Mouse (Mus musculus): ENCODE results near the gene Fcgr3. TPM values are rescaled to one million over a fixed set of nuclear protein-coding genes. Genes with fewer than 3 reads are reported as not detected.

Fcgr3 gene
- polyA plus RNA-seq, 1 experiment: 0.78 TPM

- H3K9me3 ChIP-seq (replicated peaks; ENCODE audit: control insufficient read depth, insufficient read depth, low read length, poor library complexity, severe bottlenecking): no peaks in the 10 kb centered on the region
- no peak overlapping the region for H3K27ac ChIP-seq (ENCODE audit: insufficient read depth, low read length)
- no peak overlapping the region for H3K4me3 ChIP-seq (ENCODE audit: low read depth, low read length)
- no peaks in the 10 kb centered on the region for H3K27me3 ChIP-seq (ENCODE audit: control insufficient read depth, insufficient read depth, low read length, poor library complexity, severe bottlenecking)
- H3K36me3 ChIP-seq (ENCODE audit: control insufficient read depth, insufficient read depth, low read length, poor library complexity, severe bottlenecking): no peaks in the 10 kb centered on the region
- no peak for TF ChIP-seq CTCF (IDR thresholded peaks at IDR 0.05; ENCODE audit: low read depth, low read length)
- TF ChIP-seq POLR2A (IDR thresholded peaks at IDR 0.05; ENCODE audit: insufficient read depth, low read length): no peak
- no peak for TF ChIP-seq EP300 (IDR thresholded peaks at IDR 0.05; ENCODE audit: insufficient read depth, low read depth, low read length)
- H3K9ac ChIP-seq (ENCODE audit: low read depth, poor library complexity, severe bottlenecking): no peak overlapping the region
- H3K4me1 ChIP-seq (ENCODE audit: control insufficient read depth, insufficient read depth, low read length): no peaks in the 10 kb centered on the region
Measured at GRCm38 (mm10) chr1:171031752-171032151, 33.0 kb downstream of the Fcgr3 start.

- H3K36me3 ChIP-seq (ENCODE audit: control insufficient read depth, insufficient read depth, low read length, poor library complexity, severe bottlenecking): no peaks in the 10 kb centered on the region
- no peak overlapping the region for H3K9ac ChIP-seq (ENCODE audit: low read depth, poor library complexity, severe bottlenecking)
- H3K9me3 ChIP-seq (replicated peaks; ENCODE audit: control insufficient read depth, insufficient read depth, low read length, poor library complexity, severe bottlenecking): no peaks in the 10 kb centered on the region
- H3K27ac ChIP-seq (ENCODE audit: insufficient read depth, low read length): no peak overlapping the region
- no peak overlapping the region for H3K4me3 ChIP-seq (ENCODE audit: low read depth, low read length)
- no peaks in the 10 kb centered on the region for H3K27me3 ChIP-seq (ENCODE audit: control insufficient read depth, insufficient read depth, low read length, poor library complexity, severe bottlenecking)
- H3K4me1 ChIP-seq (ENCODE audit: control insufficient read depth, insufficient read depth, low read length): no peaks in the 10 kb centered on the region
- TF ChIP-seq CTCF (IDR thresholded peaks at IDR 0.05; ENCODE audit: low read depth, low read length): no peak
- no peak for TF ChIP-seq POLR2A (IDR thresholded peaks at IDR 0.05; ENCODE audit: insufficient read depth, low read length)
- TF ChIP-seq EP300 (IDR thresholded peaks at IDR 0.05; ENCODE audit: insufficient read depth, low read depth, low read length): no peak
Measured at GRCm38 (mm10) chr1:171019311-171019950, 45.3 kb downstream of the Fcgr3 start.

- Histone ChIP-seq H3K9ac (ENCODE audit: low read depth, poor library complexity, severe bottlenecking) (no peak within 1 kb of the TSS), H3K4me1 (ENCODE audit: control insufficient read depth, insufficient read depth, low read length) (no peaks in the 10 kb centered on the region), H3K4me3 (ENCODE audit: low read depth, low read length) (no peak within 1 kb of the TSS), H3K36me3 (ENCODE audit: control insufficient read depth, insufficient read depth, low read length, poor library complexity, severe bottlenecking) (no peaks in the 10 kb centered on the region), H3K27me3 (ENCODE audit: control insufficient read depth, insufficient read depth, low read length, poor library complexity, severe bottlenecking) (no peaks in the 10 kb centered on the region), H3K27ac (ENCODE audit: insufficient read depth, low read length) (no peak within 1 kb of the TSS), H3K9me3 (replicated peaks; ENCODE audit: control insufficient read depth, insufficient read depth, low read length, poor library complexity, severe bottlenecking) (no peaks in the 10 kb centered on the region)
- TF ChIP-seq CTCF (IDR thresholded peaks at IDR 0.05; ENCODE audit: low read depth, low read length): no peak
Measured at GRCm38 (mm10) chr1:171018737-171019136, 46.0 kb downstream of the Fcgr3 start, which contains the start of gene Fcgr4. Gene Fcgr4, plus strand, starts transcription at chr1:171018920.

- Histone ChIP-seq H3K4me1 (ENCODE audit: control insufficient read depth, insufficient read depth, low read length) (no peaks in the 10 kb centered on the region), H3K27ac (ENCODE audit: insufficient read depth, low read length) (no peak overlapping the region), H3K27me3 (ENCODE audit: control insufficient read depth, insufficient read depth, low read length, poor library complexity, severe bottlenecking) (no peaks in the 10 kb centered on the region), H3K36me3 (ENCODE audit: control insufficient read depth, insufficient read depth, low read length, poor library complexity, severe bottlenecking) (no peaks in the 10 kb centered on the region), H3K9ac (ENCODE audit: low read depth, poor library complexity, severe bottlenecking) (no peak overlapping the region), H3K9me3 (replicated peaks; ENCODE audit: control insufficient read depth, insufficient read depth, low read length, poor library complexity, severe bottlenecking) (no peaks in the 10 kb centered on the region), H3K4me3 (ENCODE audit: low read depth, low read length) (no peak overlapping the region)
- TF ChIP-seq EP300 (IDR thresholded peaks at IDR 0.05; ENCODE audit: insufficient read depth, low read depth, low read length) (no peak), CTCF (IDR thresholded peaks at IDR 0.05; ENCODE audit: low read depth, low read length) (no peak), POLR2A (IDR thresholded peaks at IDR 0.05; ENCODE audit: insufficient read depth, low read length) (no peak)
Measured at GRCm38 (mm10) chr1:171017468-171018158, 47.1 kb downstream of the Fcgr3 start.

- Histone ChIP-seq H3K9ac (ENCODE audit: low read depth, poor library complexity, severe bottlenecking) (no peak overlapping the region), H3K36me3 (ENCODE audit: control insufficient read depth, insufficient read depth, low read length, poor library complexity, severe bottlenecking) (no peaks in the 10 kb centered on the region), H3K4me3 (ENCODE audit: low read depth, low read length) (no peak overlapping the region), H3K27me3 (ENCODE audit: control insufficient read depth, insufficient read depth, low read length, poor library complexity, severe bottlenecking) (no peaks in the 10 kb centered on the region), H3K27ac (ENCODE audit: insufficient read depth, low read length) (no peak overlapping the region), H3K4me1 (ENCODE audit: control insufficient read depth, insufficient read depth, low read length) (no peaks in the 10 kb centered on the region), H3K9me3 (replicated peaks; ENCODE audit: control insufficient read depth, insufficient read depth, low read length, poor library complexity, severe bottlenecking) (no peaks in the 10 kb centered on the region)
- no peak for TF ChIP-seq POLR2A (IDR thresholded peaks at IDR 0.05; ENCODE audit: insufficient read depth, low read length)
- no peak for TF ChIP-seq CTCF (IDR thresholded peaks at IDR 0.05; ENCODE audit: low read depth, low read length)
Measured at GRCm38 (mm10) chr1:171016676-171017356, 47.9 kb downstream of the Fcgr3 start.

GRCm38 (mm10) chr1:171011733-171012132, 53.0 kb downstream of the Fcgr3 start:
- Histone ChIP-seq H3K4me3 (ENCODE audit: low read depth, low read length) (no peak overlapping the region), H3K27me3 (ENCODE audit: control insufficient read depth, insufficient read depth, low read length, poor library complexity, severe bottlenecking) (no peaks in the 10 kb centered on the region), H3K36me3 (ENCODE audit: control insufficient read depth, insufficient read depth, low read length, poor library complexity, severe bottlenecking) (no peaks in the 10 kb centered on the region), H3K4me1 (ENCODE audit: control insufficient read depth, insufficient read depth, low read length) (no peaks in the 10 kb centered on the region), H3K9ac (ENCODE audit: low read depth, poor library complexity, severe bottlenecking) (no peak overlapping the region), H3K9me3 (replicated peaks; ENCODE audit: control insufficient read depth, insufficient read depth, low read length, poor library complexity, severe bottlenecking) (peaks cover 8% of the 10 kb centered on the region), H3K27ac (ENCODE audit: insufficient read depth, low read length) (no peak overlapping the region)
- TF ChIP-seq POLR2A (IDR thresholded peaks at IDR 0.05; ENCODE audit: insufficient read depth, low read length) (no peak), CTCF (IDR thresholded peaks at IDR 0.05; ENCODE audit: low read depth, low read length) (no peak), EP300 (IDR thresholded peaks at IDR 0.05; ENCODE audit: insufficient read depth, low read depth, low read length) (no peak)
